Mouse (Mus musculus): ENCODE measurements around the gene Cldn2.

DNA sequence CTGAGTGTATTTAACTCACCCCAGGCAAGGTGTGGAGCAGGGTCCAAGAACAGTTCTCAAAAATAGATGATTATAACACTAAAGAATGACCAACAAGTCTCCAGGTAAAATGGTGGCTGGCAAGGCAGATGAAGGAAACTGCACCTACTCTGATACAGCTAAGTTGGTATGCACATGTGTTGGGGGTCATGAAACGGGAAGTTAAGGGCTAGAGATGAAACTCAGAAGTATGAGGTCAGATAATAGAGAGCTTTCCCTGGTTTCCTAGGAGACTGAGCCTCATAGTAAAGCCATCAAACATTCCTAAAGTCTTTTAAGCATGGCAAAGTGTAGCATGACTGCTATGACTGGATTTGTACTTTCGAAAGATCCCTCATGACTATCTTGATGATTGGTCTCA is 2.4 kb downstream of the Cldn2 start:
- TF ChIP-seq CTCF (IDR thresholded peaks at IDR 0.05; ENCODE audit: borderline replicate concordance, insufficient read depth, low read depth, low read length) (no peak), POLR2A (IDR thresholded peaks at IDR 0.05; ENCODE audit: borderline replicate concordance, insufficient read depth, low read length) (no peak)
